Mouse (Mus musculus): ENCODE measurements at regions not wholly inside any gene's neighbourhood (a gene's known extent, or its start where the extent isn't known, plus 50 kb on each side); places are given as distances from the start of the nearest gene placed in this dataset.

- Histone ChIP-seq H3K36me3 (ENCODE audit: poor library complexity, severe bottlenecking) (no peaks in the 10 kb centered on the region), H3K27me3 (no peaks in the 10 kb centered on the region), H3K27ac (no peak overlapping the region), H3K4me2 (no peak overlapping the region), H3K4me1 (no peaks in the 10 kb centered on the region), H3K4me3 (no peak overlapping the region), H3K9ac (no peak overlapping the region), H3K9me3 (replicated peaks) (no peaks in the 10 kb centered on the region)
- 91% methylated on average over 10 of the region's 10 CpGs for WGBS
- no peak for ATAC-seq
Measured at GRCm38 (mm10) chr2:78972288-78973117, 104.6 kb downstream of the Ube2e3 start.

DNA sequence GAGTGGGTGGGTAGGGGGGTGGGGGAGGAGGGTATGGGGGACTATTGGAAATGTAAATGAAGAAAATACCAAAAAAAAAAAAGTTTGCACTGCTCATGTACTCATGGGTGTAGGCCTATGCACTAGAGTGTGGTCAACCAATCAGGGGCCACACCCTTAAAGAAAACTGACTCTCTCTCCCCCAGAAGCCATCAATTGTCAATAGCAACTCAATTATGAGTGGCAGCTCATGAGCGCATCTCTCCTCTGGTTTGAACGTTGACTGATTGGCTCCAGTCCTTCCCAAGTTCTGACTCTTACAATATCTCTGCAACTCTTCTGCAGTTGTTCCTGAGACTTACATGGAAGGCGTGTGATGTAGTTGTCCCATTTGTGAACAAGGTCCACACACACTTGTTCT lies 105.9 kb downstream of the Ube2e3 start:
- H3K9ac ChIP-seq: no peak overlapping the region
- no peaks in the 10 kb centered on the region for H3K27me3 ChIP-seq
- no peaks in the 10 kb centered on the region for H3K36me3 ChIP-seq (ENCODE audit: poor library complexity, severe bottlenecking)
- H3K4me1 ChIP-seq: no peaks in the 10 kb centered on the region
- H3K4me2 ChIP-seq: no peak overlapping the region
- no peak overlapping the region for H3K27ac ChIP-seq
- ATAC-seq: no peak
- no peaks in the 10 kb centered on the region for H3K9me3 ChIP-seq (replicated peaks)
- H3K4me3 ChIP-seq: no peak overlapping the region
- 95% methylated on average over 3 of the region's 3 CpGs for WGBS

GRCm38 (mm10) chr2:78974683-78975392 lies 106.9 kb downstream of the Ube2e3 start:
- no peaks in the 10 kb centered on the region for H3K27me3 ChIP-seq
- ATAC-seq: no peak
- H3K9me3 ChIP-seq (replicated peaks): no peaks in the 10 kb centered on the region
- no peaks in the 10 kb centered on the region for H3K36me3 ChIP-seq (ENCODE audit: poor library complexity, severe bottlenecking)
- H3K4me2 ChIP-seq: no peak overlapping the region
- no peaks in the 10 kb centered on the region for H3K4me1 ChIP-seq
- no peak overlapping the region for H3K4me3 ChIP-seq
- WGBS: 71% methylated on average over 2 of the region's 2 CpGs
- no peak overlapping the region for H3K9ac ChIP-seq
- no peak overlapping the region for H3K27ac ChIP-seq

DNA sequence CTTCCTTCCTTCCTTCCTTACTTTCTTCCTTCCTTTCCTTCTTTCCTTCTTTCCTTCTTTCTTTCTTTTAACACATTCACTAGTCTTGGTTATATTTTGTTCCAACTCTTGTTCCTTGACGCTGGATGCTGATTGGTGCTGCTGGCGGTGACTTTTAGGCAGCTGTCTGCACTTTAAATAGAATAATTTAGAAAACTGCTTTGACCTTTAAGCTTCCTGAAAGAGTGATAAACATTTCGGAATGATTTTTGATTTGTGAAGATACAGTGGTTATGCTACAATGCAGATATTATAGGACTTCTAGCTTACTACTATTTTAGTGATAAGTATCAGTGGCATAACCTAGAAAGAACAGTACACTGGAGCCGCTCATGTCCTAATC lies 107.5 kb downstream of the Ube2e3 start:
- Histone ChIP-seq H3K4me2 (no peak overlapping the region), H3K27ac (no peak overlapping the region), H3K4me1 (no peaks in the 10 kb centered on the region), H3K27me3 (no peaks in the 10 kb centered on the region), H3K9ac (no peak overlapping the region), H3K9me3 (replicated peaks) (no peaks in the 10 kb centered on the region), H3K4me3 (no peak overlapping the region), H3K36me3 (ENCODE audit: poor library complexity, severe bottlenecking) (no peaks in the 10 kb centered on the region)
- WGBS: 93% methylated on average over 4 of the region's 4 CpGs
- no peak for ATAC-seq

GRCm38 (mm10) chr2:78976084-78976483 lies 108.2 kb downstream of the Ube2e3 start:
- no peak overlapping the region for H3K27ac ChIP-seq
- H3K4me3 ChIP-seq: no peak overlapping the region
- ATAC-seq: no peak
- no peak overlapping the region for H3K9ac ChIP-seq
- H3K36me3 ChIP-seq (ENCODE audit: poor library complexity, severe bottlenecking): no peaks in the 10 kb centered on the region
- 88% methylated on average over 4 of the region's 4 CpGs for WGBS
- H3K9me3 ChIP-seq (replicated peaks): no peaks in the 10 kb centered on the region
- H3K4me2 ChIP-seq: no peak overlapping the region
- no peaks in the 10 kb centered on the region for H3K27me3 ChIP-seq
- H3K4me1 ChIP-seq: no peaks in the 10 kb centered on the region

DNA sequence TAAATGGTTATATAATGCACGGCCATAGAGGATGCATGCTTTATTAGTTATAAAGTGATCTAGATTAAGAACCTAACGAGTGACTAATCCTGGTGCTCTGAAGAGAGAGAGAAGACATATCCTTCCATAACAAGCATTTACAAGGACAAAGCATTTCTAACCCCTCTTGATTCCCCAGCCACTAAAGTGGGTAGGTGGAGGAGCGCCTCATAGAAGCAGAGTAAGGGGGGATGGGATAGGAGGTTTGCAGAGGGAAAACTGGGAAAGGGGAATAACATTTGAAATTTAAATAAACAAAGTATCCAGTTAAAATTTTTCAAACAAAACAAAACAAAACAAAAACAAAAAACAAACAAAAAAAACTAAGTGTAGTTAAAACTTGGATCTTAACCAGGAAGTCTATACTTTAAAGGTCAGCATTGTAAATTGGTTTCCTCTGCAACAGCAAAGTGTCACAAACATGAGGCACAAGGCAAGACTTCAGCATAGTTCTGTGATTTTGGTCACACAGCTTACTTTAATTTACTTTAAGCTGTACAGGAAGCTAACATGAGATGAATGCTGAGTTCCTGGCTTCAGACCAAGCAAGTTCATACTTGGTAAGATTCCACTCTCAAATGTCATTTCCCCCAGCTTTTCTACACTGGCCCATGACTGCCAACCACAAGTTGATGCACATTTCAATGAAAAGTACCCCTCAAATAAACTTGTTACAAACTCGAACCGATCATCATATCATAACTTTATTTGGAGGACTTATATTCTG lies 109.9 kb downstream of the Ube2e3 start:
- H3K27ac ChIP-seq: no peak overlapping the region
- no peak overlapping the region for H3K4me2 ChIP-seq
- H3K9me3 ChIP-seq (replicated peaks): no peaks in the 10 kb centered on the region
- H3K4me3 ChIP-seq: no peak overlapping the region
- no peaks in the 10 kb centered on the region for H3K36me3 ChIP-seq (ENCODE audit: poor library complexity, severe bottlenecking)
- ATAC-seq: no peak
- WGBS: 72% methylated on average over 5 of the region's 5 CpGs
- H3K27me3 ChIP-seq: no peaks in the 10 kb centered on the region
- no peaks in the 10 kb centered on the region for H3K4me1 ChIP-seq
- no peak overlapping the region for H3K9ac ChIP-seq

DNA sequence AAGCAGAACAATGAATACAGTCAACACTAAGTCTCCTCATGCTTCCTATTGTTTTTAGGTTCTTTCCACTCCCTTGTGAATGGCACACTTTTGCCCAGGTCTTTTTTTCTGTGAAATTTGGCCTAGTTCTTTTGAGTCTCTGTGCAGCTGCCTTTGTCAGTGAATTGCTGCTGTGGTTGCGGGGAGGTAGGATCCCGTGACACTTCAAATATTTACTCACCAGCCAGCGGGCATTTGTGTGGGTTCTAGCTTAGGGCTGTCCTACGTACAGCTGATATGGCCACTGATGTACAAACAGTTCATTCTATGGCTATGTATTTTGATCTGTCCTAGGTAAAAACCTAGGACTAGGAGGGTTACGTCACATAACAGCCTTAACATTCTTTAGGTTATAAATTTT lies 112.1 kb downstream of the Ube2e3 start:
- Histone ChIP-seq H3K36me3 (ENCODE audit: poor library complexity, severe bottlenecking) (no peaks in the 10 kb centered on the region), H3K27ac (no peak overlapping the region), H3K27me3 (no peaks in the 10 kb centered on the region), H3K9ac (no peak overlapping the region), H3K4me2 (no peak overlapping the region), H3K9me3 (replicated peaks) (no peaks in the 10 kb centered on the region), H3K4me3 (no peak overlapping the region), H3K4me1 (no peaks in the 10 kb centered on the region)
- WGBS: 76% methylated on average over 5 of the region's 5 CpGs
- ATAC-seq: no peak

- no peak for ATAC-seq
Measured at GRCm38 (mm10) chr2:78980661-78981229, 112.8 kb downstream of the Ube2e3 start.

GRCm38 (mm10) chr2:78983347-78983746 lies 115.4 kb downstream of the Ube2e3 start:
- no peaks in the 10 kb centered on the region for H3K4me1 ChIP-seq
- no peak overlapping the region for H3K4me3 ChIP-seq
- H3K36me3 ChIP-seq (ENCODE audit: poor library complexity, severe bottlenecking): no peaks in the 10 kb centered on the region
- H3K9me3 ChIP-seq (replicated peaks): no peaks in the 10 kb centered on the region
- H3K9ac ChIP-seq: no peak overlapping the region
- H3K27ac ChIP-seq: no peak overlapping the region
- no peak for ATAC-seq
- no peak overlapping the region for H3K4me2 ChIP-seq
- H3K27me3 ChIP-seq: no peaks in the 10 kb centered on the region

More at GRCm38 (mm10) chr2:78980661-78981229, 112.8 kb downstream of the Ube2e3 start:
- Histone ChIP-seq H3K4me2 (no peak overlapping the region), H3K9me3 (replicated peaks) (no peaks in the 10 kb centered on the region), H3K4me3 (no peak overlapping the region), H3K36me3 (ENCODE audit: poor library complexity, severe bottlenecking) (no peaks in the 10 kb centered on the region), H3K9ac (no peak overlapping the region), H3K4me1 (no peaks in the 10 kb centered on the region), H3K27me3 (no peaks in the 10 kb centered on the region), H3K27ac (no peak overlapping the region)
- WGBS: 92% methylated on average over 1 of the region's 1 CpGs

DNA sequence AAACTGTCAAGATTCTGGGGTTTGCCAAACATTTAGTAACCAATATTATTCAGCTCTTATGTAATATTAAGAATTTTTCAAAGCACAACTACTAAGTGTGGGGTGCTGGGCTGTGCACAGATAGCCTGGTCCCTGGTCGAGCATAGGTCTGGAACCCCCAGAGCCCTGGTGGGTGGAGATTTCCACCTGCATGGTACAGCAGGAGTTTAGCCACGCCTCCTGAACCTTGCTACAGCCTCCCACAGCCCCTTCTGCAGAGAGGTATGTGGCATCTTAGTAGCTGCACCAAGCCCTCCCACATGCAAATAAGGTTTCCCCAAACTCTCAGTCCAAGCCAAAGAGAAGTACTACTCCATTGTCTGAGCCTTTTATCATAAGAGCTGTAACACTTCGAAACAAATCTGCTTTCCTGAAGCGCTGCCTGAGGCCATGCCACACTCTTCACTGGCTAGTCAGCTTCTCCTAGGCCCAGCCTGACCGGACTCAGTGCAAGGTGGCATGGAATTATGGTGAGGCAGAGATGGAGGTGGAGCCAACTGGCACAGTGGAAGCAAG lies 116.1 kb downstream of the Ube2e3 start:
- 60% methylated on average over 5 of the region's 5 CpGs for WGBS
- no peak overlapping the region for H3K4me2 ChIP-seq
- H3K9ac ChIP-seq: no peak overlapping the region
- H3K4me3 ChIP-seq: no peak overlapping the region
- no peaks in the 10 kb centered on the region for H3K9me3 ChIP-seq (replicated peaks)
- ATAC-seq: no peak
- H3K4me1 ChIP-seq: no peaks in the 10 kb centered on the region
- no peaks in the 10 kb centered on the region for H3K36me3 ChIP-seq (ENCODE audit: poor library complexity, severe bottlenecking)
- H3K27me3 ChIP-seq: no peaks in the 10 kb centered on the region
- no peak overlapping the region for H3K27ac ChIP-seq

DNA sequence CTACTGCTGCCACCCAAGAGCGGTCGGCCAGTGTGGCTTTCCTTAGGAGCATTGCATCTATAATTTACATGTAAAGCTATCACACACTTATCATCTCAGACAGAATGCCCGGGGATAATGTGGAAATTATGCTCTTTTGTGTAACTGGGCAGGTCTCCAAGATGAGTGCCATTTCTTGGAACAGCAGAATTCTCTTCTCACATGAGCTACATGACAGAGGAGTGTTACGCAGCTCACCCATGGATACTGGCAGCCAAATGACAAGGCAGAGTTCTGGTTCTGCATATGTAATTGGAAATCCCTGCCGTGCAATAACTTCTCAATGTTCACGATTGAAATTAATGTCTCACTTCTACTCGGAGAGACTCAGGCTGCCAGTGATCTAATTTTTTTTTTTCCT lies 119.1 kb downstream of the Ube2e3 start:
- Histone ChIP-seq H3K4me3 (no peak overlapping the region), H3K4me2 (no peak overlapping the region), H3K4me1 (no peaks in the 10 kb centered on the region), H3K9ac (no peak overlapping the region), H3K36me3 (ENCODE audit: poor library complexity, severe bottlenecking) (no peaks in the 10 kb centered on the region), H3K27ac (no peak overlapping the region), H3K9me3 (replicated peaks) (no peaks in the 10 kb centered on the region), H3K27me3 (no peaks in the 10 kb centered on the region)
- WGBS: 65% methylated on average over 7 of the region's 7 CpGs
- ATAC-seq: peak; percentile 84

GRCm38 (mm10) chr2:78987388-78987787 lies 119.5 kb downstream of the Ube2e3 start:
- Histone ChIP-seq H3K27me3 (no peaks in the 10 kb centered on the region), H3K9ac (no peak overlapping the region), H3K4me3 (no peak overlapping the region), H3K27ac (no peak overlapping the region), H3K4me2 (no peak overlapping the region), H3K9me3 (replicated peaks) (no peaks in the 10 kb centered on the region), H3K36me3 (ENCODE audit: poor library complexity, severe bottlenecking) (no peaks in the 10 kb centered on the region), H3K4me1 (no peaks in the 10 kb centered on the region)
- WGBS: 93% methylated on average over 3 of the region's 3 CpGs
- no peak; the same call in 1 of the 2 replicates for ATAC-seq
